Mouse (Mus musculus): Measurements from ENCODE around the gene Dscam.
A peak's percentile ranks its signal among the peaks of the same experiment; 100 is the strongest.

Gene Dscam

GRCm38 (mm10) chr16:96629623-96630022 lies 540.9 kb downstream of the Dscam start:
- no peak for DNase-seq

- DNase-seq, result no peak
Measured at GRCm38 (mm10) chr16:96625468-96625867, 545.1 kb downstream of the Dscam start.

GRCm38 (mm10) chr16:96624570-96625411 lies 545.8 kb downstream of the Dscam start:
- DNase-seq, result no peak

GRCm38 (mm10) chr16:96620861-96621260 lies 549.7 kb downstream of the Dscam start:
- no peak for DNase-seq

GRCm38 (mm10) chr16:96620402-96620801 lies 550.1 kb downstream of the Dscam start:
- DNase-seq, result no peak

GRCm38 (mm10) chr16:96617772-96618171 lies 552.8 kb downstream of the Dscam start:
- no peak for DNase-seq

GRCm38 (mm10) chr16:96613275-96613674 lies 557.3 kb downstream of the Dscam start:
- DNase-seq, result no peak

GRCm38 (mm10) chr16:96610806-96611205 lies 559.7 kb downstream of the Dscam start:
- peak; percentile 10 for DNase-seq

GRCm38 (mm10) chr16:96602206-96602605 lies 568.3 kb downstream of the Dscam start:
- DNase-seq, result no peak

GRCm38 (mm10) chr16:96600791-96601190 lies 569.8 kb downstream of the Dscam start:
- DNase-seq, result no peak

- DNase-seq, result no peak
Measured at GRCm38 (mm10) chr16:96599401-96600060, 571.0 kb downstream of the Dscam start.

- no peak for DNase-seq
Measured at GRCm38 (mm10) chr16:96575841-96576240, 594.7 kb downstream of the Dscam start.

GRCm38 (mm10) chr16:96567428-96567827 lies 603.1 kb downstream of the Dscam start:
- DNase-seq, result no peak

GRCm38 (mm10) chr16:96563350-96564257 lies 606.9 kb downstream of the Dscam start:
- DNase-seq, result no peak

GRCm38 (mm10) chr16:96559796-96560195 lies 610.8 kb downstream of the Dscam start:
- DNase-seq, result no peak

- no peak for DNase-seq
Measured at GRCm38 (mm10) chr16:96558341-96558740, 612.2 kb downstream of the Dscam start.

GRCm38 (mm10) chr16:96556621-96557020 lies 613.9 kb downstream of the Dscam start:
- no peak for DNase-seq

- DNase-seq, result no peak
Measured at GRCm38 (mm10) chr16:96555412-96555811, 615.1 kb downstream of the Dscam start.

- DNase-seq, result no peak
Measured at GRCm38 (mm10) chr16:96552680-96553079, 617.9 kb downstream of the Dscam start.

GRCm38 (mm10) chr16:96541056-96541455 lies 629.5 kb downstream of the Dscam start:
- DNase-seq, result no peak
